ENCODE assay signal across 1 mouse cellular context in the genomic region with DNA sequence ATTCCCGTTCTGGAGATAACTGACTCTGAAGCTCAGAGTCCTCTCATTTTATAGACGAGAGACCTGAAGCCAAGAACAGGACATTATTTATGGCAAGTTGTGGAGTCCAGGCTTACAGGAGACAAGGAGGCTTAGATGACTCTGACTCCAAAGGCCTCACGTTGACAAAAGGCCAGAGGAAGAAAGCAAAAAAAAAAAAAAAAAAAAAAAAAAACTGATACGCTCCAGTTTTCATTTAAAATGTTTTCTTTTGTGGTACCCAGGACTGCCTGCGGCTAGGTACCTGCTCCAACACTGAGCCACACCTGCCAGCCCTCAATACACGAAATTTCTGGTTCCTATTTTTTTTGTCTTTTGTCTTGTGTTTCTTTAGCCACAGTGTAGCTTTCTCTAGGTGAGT.
A peak's percentile ranks its signal among the peaks of the same experiment; 100 is the strongest.
TF ChIP-seq lines count a peak whose summit lies in the region.

No protein-coding gene starts in this region.

TF ChIP-seq in CH12.LX, 34 proteins besides CTCF, POLR2A, EP300 and RAD21:
- no peak for TF ChIP-seq USF2 (conservative IDR thresholded peaks at IDR 0.05; ENCODE audit: low read depth, low read length)
- no peak for TF ChIP-seq ZMIZ1 (IDR thresholded peaks at IDR 0.05; ENCODE audit: low read depth, low read length)
- TF ChIP-seq ZC3H11A (IDR thresholded peaks at IDR 0.05; ENCODE audit: low read depth, low read length), result no peak
- TF ChIP-seq E2F4 (IDR thresholded peaks at IDR 0.05; ENCODE audit: insufficient replicate concordance, low read depth, low read length), result no peak
- no peak for TF ChIP-seq MEF2A (IDR thresholded peaks at IDR 0.05; ENCODE audit: borderline replicate concordance, low read depth, low read length)
- TF ChIP-seq RCOR1 (conservative IDR thresholded peaks at IDR 0.05; ENCODE audit: low read depth, low read length), result peak; percentile 38; the same call in 1 of the 2 replicates
- no peak for TF ChIP-seq IRF4 (IDR thresholded peaks at IDR 0.05; ENCODE audit: low read depth, low read length)
- no peak for TF ChIP-seq MYC (IDR thresholded peaks at IDR 0.05; ENCODE audit: low read depth, low read length)
- no peak for TF ChIP-seq PAX5 (IDR thresholded peaks at IDR 0.05; ENCODE audit: low read length)
- TF ChIP-seq NRF1 (IDR thresholded peaks at IDR 0.05; ENCODE audit: low read depth, low read length), result no peak
- TF ChIP-seq KAT2A (IDR thresholded peaks at IDR 0.05; ENCODE audit: insufficient replicate concordance, low read length), result no peak
- no peak for TF ChIP-seq JUND (conservative IDR thresholded peaks at IDR 0.05; ENCODE audit: low read depth, low read length)
- TF ChIP-seq HCFC1 (IDR thresholded peaks at IDR 0.05; ENCODE audit: low read depth, low read length), result no peak
- TF ChIP-seq GABPA (IDR thresholded peaks at IDR 0.05; ENCODE audit: insufficient replicate concordance, low read depth, low read length), result no peak
- TF ChIP-seq JUN (IDR thresholded peaks at IDR 0.05; ENCODE audit: insufficient read depth, low read depth, low read length), result no peak
- no peak for TF ChIP-seq ELF1 (IDR thresholded peaks at IDR 0.05; ENCODE audit: low read depth, low read length)
- TF ChIP-seq USF1 (IDR thresholded peaks at IDR 0.05; ENCODE audit: low read depth, low read length), result no peak
- TF ChIP-seq BHLHE40 (IDR thresholded peaks at IDR 0.05; ENCODE audit: low read depth, low read length), result no peak
- TF ChIP-seq SMC3 (IDR thresholded peaks at IDR 0.05; ENCODE audit: low read depth, low read length), result no peak
- peak; percentile 73 for TF ChIP-seq ZNF384 (IDR thresholded peaks at IDR 0.05; ENCODE audit: low read depth, low read length)
- no peak for TF ChIP-seq TBP (conservative IDR thresholded peaks at IDR 0.05; ENCODE audit: low read depth, low read length)
- TF ChIP-seq MXI1 (IDR thresholded peaks at IDR 0.05; ENCODE audit: low read depth, low read length), result peak; percentile 24; the same call in 1 of the 2 replicates
- no peak for TF ChIP-seq NELFE (IDR thresholded peaks at IDR 0.05; ENCODE audit: low read depth, low read length)
- no peak for TF ChIP-seq ZKSCAN1 (IDR thresholded peaks at IDR 0.05; ENCODE audit: borderline replicate concordance, low read depth, low read length)
- TF ChIP-seq MAZ (IDR thresholded peaks at IDR 0.05; ENCODE audit: low read depth, low read length), result no peak
- TF ChIP-seq CHD1 (IDR thresholded peaks at IDR 0.05; ENCODE audit: low read depth, low read length), result no peak
- peak; percentile 26; the same call in 1 of the 2 replicates for TF ChIP-seq SIN3A (IDR thresholded peaks at IDR 0.05; ENCODE audit: low read length)
- TF ChIP-seq CHD2 (IDR thresholded peaks at IDR 0.05; ENCODE audit: low read length), result no peak
- TF ChIP-seq UBTF (IDR thresholded peaks at IDR 0.05; ENCODE audit: low read depth, low read length), result no peak
- TF ChIP-seq MAX (IDR thresholded peaks at IDR 0.05; ENCODE audit: low read length), result no peak
TF ChIP-seq in CH12.LX: peak in this region for 4.
